18 mouse cellular contexts compared by ENCODE assay signal in genomic region chr15:99500320-99500719, GRCm38 (mm10). TPM values are rescaled to one million over a fixed set of nuclear protein-coding genes. Genes with fewer than 3 reads are reported as not detected.
DNase-seq lines count a peak whose midpoint lies in the region; ATAC-seq lines count a peak whose summit lies in the region.
"Had no signal": no experiment of that assay in that cellular context is flagged by ENCODE, and none has a peak within 500 bp of the region (broad histone marks: within the 10 kb centered on the region; RNA-seq: fewer than 3 reads in every experiment).

No protein-coding gene starts in this region.

- no peak for ATAC-seq in heart, embryonic 14.5 days (ENCODE audit: insufficient number of reproducible peaks, insufficient read depth, low FRiP score, low read depth)
- ATAC-seq in granulocyte monocyte progenitor cell, adult 5-6 weeks (replicated peaks; ENCODE audit: poor library complexity, severe bottlenecking) = peak; percentile 21; the same call in 1 of the 2 replicates
- ATAC-seq: forebrain, postnatal 0 days had no signal

- H3K27me3 ChIP-seq in heart, embryonic 14.5 days (ENCODE audit: control insufficient read depth, insufficient read depth, low read length) = peaks cover 18% of the 10 kb centered on the region
- peaks cover 52% of the 10 kb centered on the region for H3K27me3 ChIP-seq in limb, embryonic 10.5 days (ENCODE audit: low read depth, poor library complexity, severe bottlenecking)

- WGBS in heart, embryonic 14.5 days = 12% methylated on average over 5 of the region's 5 CpGs
- WGBS in limb, embryonic 10.5 days = 20% methylated on average over 5 of the region's 5 CpGs

- no peak overlapping the region for H3K9ac ChIP-seq in heart, embryonic 14.5 days (ENCODE audit: low read length)
- H3K9ac ChIP-seq: forebrain, postnatal 0 days; hindbrain, embryonic 14.5 days; limb, embryonic 15.5 days had no signal

- peak; percentile 40 for DNase-seq in cerebellum, adult 11-12 months
- DNase-seq in cerebellum, postnatal 14 days = no peak
- no peak for DNase-seq in heart, postnatal 36 days
- peak; percentile 72 for DNase-seq in lung, postnatal 25 days (ENCODE audit: low spot score)
- DNase-seq in spleen, postnatal 4 days (ENCODE audit: low spot score in 2 of 2) = no peak
- no peak for DNase-seq in limb, embryonic 10.5 days (ENCODE audit: low spot score)
- DNase-seq: adrenal gland, postnatal 25 days; forebrain, postnatal 0 days; gastrocnemius, adult 2 months; kidney, adult 8-10 months had no signal

- intact Hi-C loops in heart, postnatal 36 days (cut with DNase I) = no loop called here

- H3K36me3 ChIP-seq in heart, embryonic 14.5 days (ENCODE audit: control insufficient read depth, insufficient read depth, low read length) = no peaks in the 10 kb centered on the region
- no peaks in the 10 kb centered on the region for H3K36me3 ChIP-seq in limb, embryonic 10.5 days
- H3K36me3 ChIP-seq: forebrain, embryonic 10.5 days; G1E; limb, embryonic 15.5 days had no signal

- H3K4me3 ChIP-seq in heart, embryonic 14.5 days (ENCODE audit: control insufficient read depth in 1 of 2, insufficient read depth in 1 of 2, low read depth in 1 of 2, low read length in 2 of 2) = no peak overlapping the region
- no peak overlapping the region for H3K4me3 ChIP-seq in limb, embryonic 10.5 days
- H3K4me3 ChIP-seq: forebrain, embryonic 10.5 days; gastrocnemius, adult 2 months; limb, embryonic 15.5 days had no signal

- peaks cover 36 to 42% of the 10 kb centered on the region in 2 experiments for H3K4me1 ChIP-seq in heart, embryonic 14.5 days (ENCODE audit: control insufficient read depth in 2 of 2, insufficient read depth in 2 of 2, low read length in 2 of 2)
- H3K4me1 ChIP-seq in limb, embryonic 10.5 days = peaks cover 47% of the 10 kb centered on the region

- H3K4me2 ChIP-seq in heart, embryonic 14.5 days (ENCODE audit: low read length) = peak overlapping the region; percentile 17; the same call in 1 of the 2 replicates
- H3K4me2 ChIP-seq: hindbrain, embryonic 14.5 days; limb, embryonic 15.5 days; midbrain, embryonic 11.5 days had no signal

- no peak overlapping the region for H3K27ac ChIP-seq in heart, embryonic 14.5 days (replicated peaks in 1 of 2; ENCODE audit: control insufficient read depth in 1 of 2, insufficient read depth in 1 of 2, low read depth in 2 of 2, low read length in 2 of 2)
- no peak overlapping the region for H3K27ac ChIP-seq in limb, embryonic 10.5 days
- H3K27ac ChIP-seq: forebrain, embryonic 10.5 days; gastrocnemius, adult 2 months; hindbrain, embryonic 14.5 days; limb, embryonic 15.5 days had no signal

- H3K9me3 ChIP-seq in heart, embryonic 14.5 days (ENCODE audit: control insufficient read depth, low read length) = no peaks in the 10 kb centered on the region
- no peaks in the 10 kb centered on the region for H3K9me3 ChIP-seq in limb, embryonic 10.5 days (replicated peaks)
- H3K9me3 ChIP-seq: forebrain, embryonic 10.5 days; G1E; limb, embryonic 15.5 days had no signal

RNA-seq across cellular contexts. Expression of gene Bcdin3d, which starts 25.8 kb away (rescaled TPM):
- polyA plus RNA-seq in heart, embryonic 14.5 days (2014; fragmentation: Nextera tagmentation; extraction: Ambion mirVana) = 11.8 and 12.5 TPM in 2 replicates
- 1 to 10 TPM; 3.2 to 3.4 TPM for total RNA-seq in heart, postnatal 36 days (2021)
- total RNA-seq in granulocyte monocyte progenitor cell, adult 5-6 weeks (2014; fragmentation: Nextera tagmentation) = 3.1 and 3.6 TPM in 2 replicates
- total RNA-seq in granulocyte monocyte progenitor cell, adult 5-6 weeks (2017) = 2.9 and 4.2 TPM in 2 replicates
- polyA plus RNA-seq in limb, embryonic 10.5 days (2016; fragmentation: Nextera tagmentation; extraction: Ambion mirVana) = 15.9 and 19.4 TPM in 2 replicates

RNA-seq across cellular contexts. Expression of gene Faim2, which starts 27.6 kb away (rescaled TPM):
- 0.19 TPM in 1 of 2 replicates, not detected in the other for polyA plus RNA-seq in heart, embryonic 14.5 days (2014; fragmentation: Nextera tagmentation; extraction: Ambion mirVana)
- total RNA-seq in heart, postnatal 36 days (2021) = under 1 TPM; 0.31 to 0.33 TPM
- not detected in 2 replicates for total RNA-seq in granulocyte monocyte progenitor cell, adult 5-6 weeks (2014; fragmentation: Nextera tagmentation)
- 0.17 TPM in 1 of 2 replicates, not detected in the other for total RNA-seq in granulocyte monocyte progenitor cell, adult 5-6 weeks (2017)
- polyA plus RNA-seq in limb, embryonic 10.5 days (2016; fragmentation: Nextera tagmentation; extraction: Ambion mirVana) = 0.26 TPM in 1 of 2 replicates, not detected in the other
- polyA plus RNA-seq: G1E; heart, postnatal 0 days had no signal

RNA-seq across cellular contexts. Expression of gene Nckap5l, which starts 42.8 kb away (rescaled TPM):
- polyA plus RNA-seq in heart, embryonic 14.5 days (2014; fragmentation: Nextera tagmentation; extraction: Ambion mirVana) = 7.5 and 9.2 TPM in 2 replicates
- total RNA-seq in heart, postnatal 36 days (2021) = 1 to 10 TPM; 6.9 to 8.8 TPM
- total RNA-seq in granulocyte monocyte progenitor cell, adult 5-6 weeks (2014; fragmentation: Nextera tagmentation) = 5.0 and 13.4 TPM in 2 replicates
- total RNA-seq in granulocyte monocyte progenitor cell, adult 5-6 weeks (2017) = 0.26 and 7.5 TPM in 2 replicates
- 16.3 and 17.4 TPM in 2 replicates for polyA plus RNA-seq in limb, embryonic 10.5 days (2016; fragmentation: Nextera tagmentation; extraction: Ambion mirVana)

Comparison
In these comparisons a context has a peak if more than half of its experiments do, and no peak if none do; other contexts are left out.
1. DNase-seq: peak in cerebellum, adult 11-12 months (single experiment) and lung, postnatal 25 days (single experiment); none in cerebellum, postnatal 14 days (0 of 2), heart, postnatal 36 days (0 of 2), spleen, postnatal 4 days (0 of 2) and limb, embryonic 10.5 days (single experiment).